Mouse (Mus musculus): ENCODE results near the gene Smim26. TPM values are rescaled to one million over a fixed set of nuclear protein-coding genes. Genes with fewer than 3 reads are reported as not detected.

Smim26 gene
- polyA plus RNA-seq, 1 experiment from 2014 or later, result 38.4 TPM

DNA sequence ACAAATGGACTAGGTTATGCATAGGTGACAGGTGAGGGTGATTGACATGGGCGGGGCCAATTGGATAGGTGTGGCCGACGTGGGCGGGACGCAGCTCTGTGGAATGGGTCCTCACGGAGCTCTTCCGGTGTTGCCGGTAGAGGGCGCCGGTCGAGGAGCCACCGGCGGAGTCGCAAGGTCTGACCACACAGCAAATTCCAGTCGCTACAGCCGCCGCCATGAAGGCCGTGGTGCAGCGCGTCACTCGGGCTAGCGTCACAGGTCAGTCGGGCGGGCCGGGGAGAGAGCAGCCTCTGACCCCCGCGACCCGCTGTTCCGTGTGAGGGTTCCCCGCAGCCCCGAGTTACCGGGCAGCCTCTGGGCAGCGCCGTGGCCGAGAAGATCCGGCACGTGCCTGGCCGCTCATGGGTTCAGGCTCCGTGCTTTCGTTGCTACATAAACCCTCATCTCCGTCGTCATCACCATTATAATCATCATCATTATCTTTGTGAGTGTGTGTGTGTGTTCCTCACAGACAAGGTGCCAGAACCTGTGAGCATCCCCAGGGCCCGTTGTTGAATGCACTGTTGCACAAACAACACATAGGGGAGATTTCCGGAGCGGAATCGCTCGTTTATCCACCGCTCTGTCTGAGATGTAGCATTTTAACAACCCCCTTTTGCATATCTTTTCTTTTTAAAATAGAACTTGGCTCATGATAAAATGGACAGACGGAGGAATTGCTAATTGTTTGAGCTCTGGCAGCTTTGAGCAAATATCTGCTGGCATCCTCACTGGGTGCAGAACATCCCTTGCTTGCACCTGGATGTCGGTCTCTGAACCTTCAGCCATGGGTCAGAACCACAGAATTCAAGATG is 6.2 kb downstream of the Smim26 start, which contains the start of gene Dtd1:
Dtd1 (plus strand) TSS at position 67 of the 857 bp plus-strand sequence.
- ATAC-seq (ENCODE audit: low FRiP score, low read depth), result peak; percentile 95
- 0 out of 2 replicates have a peak within 1 kb of the TSS, but pooled peaks have one; percentile 20 for H3K27ac ChIP-seq (replicated peaks)

DNA sequence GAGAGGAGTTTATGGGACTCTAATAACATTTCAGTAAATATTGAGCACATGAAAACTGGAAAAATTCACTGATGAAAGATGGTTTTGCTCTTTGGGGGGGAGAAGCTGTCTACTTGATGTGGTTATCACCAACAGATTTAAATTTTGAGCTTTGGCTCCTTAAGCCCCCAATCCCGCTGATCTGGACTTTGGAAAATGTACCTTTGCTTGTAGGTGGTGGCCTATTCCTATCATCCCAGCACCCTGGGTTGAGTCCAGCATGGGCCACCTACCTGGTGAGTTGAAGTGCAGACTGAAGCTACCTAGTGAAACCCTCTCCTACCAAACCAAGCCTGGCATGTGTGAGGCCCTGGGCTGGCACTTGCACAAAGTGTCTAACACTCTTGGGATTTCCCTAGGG is 7.7 kb downstream of the Smim26 start:
- Histone ChIP-seq H3K9ac (replicated peaks) (no peak overlapping the region), H3K4me3 (no peak overlapping the region), H3K36me3 (no peaks in the 10 kb centered on the region), H3K27ac (replicated peaks) (no peak overlapping the region), H3K27me3 (no peaks in the 10 kb centered on the region), H3K4me2 (replicated peaks) (no peak overlapping the region), H3K4me1 (no peaks in the 10 kb centered on the region), H3K9me3 (no peaks in the 10 kb centered on the region)
- ATAC-seq (ENCODE audit: low FRiP score, low read depth), result no peak
- WGBS, result 94% methylated on average over 1 of the region's 1 CpGs

More for the DNA sequence above, 6.2 kb downstream of the Smim26 start, which contains the start of gene Dtd1:
- no peaks in the 10 kb centered on the region for H3K36me3 ChIP-seq
- 2% methylated on average over 50 of the region's 50 CpGs for WGBS
- no peaks in the 10 kb centered on the region for H3K27me3 ChIP-seq
- H3K4me2 ChIP-seq (replicated peaks), result peak within 1 kb of the TSS; percentile 65
- peak within 1 kb of the TSS; percentile 70 for H3K9ac ChIP-seq (replicated peaks)
- H3K9me3 ChIP-seq, result no peaks in the 10 kb centered on the region
- H3K4me1 ChIP-seq, result no peaks in the 10 kb centered on the region
- H3K4me3 ChIP-seq, result peak within 1 kb of the TSS; percentile 65

DNA sequence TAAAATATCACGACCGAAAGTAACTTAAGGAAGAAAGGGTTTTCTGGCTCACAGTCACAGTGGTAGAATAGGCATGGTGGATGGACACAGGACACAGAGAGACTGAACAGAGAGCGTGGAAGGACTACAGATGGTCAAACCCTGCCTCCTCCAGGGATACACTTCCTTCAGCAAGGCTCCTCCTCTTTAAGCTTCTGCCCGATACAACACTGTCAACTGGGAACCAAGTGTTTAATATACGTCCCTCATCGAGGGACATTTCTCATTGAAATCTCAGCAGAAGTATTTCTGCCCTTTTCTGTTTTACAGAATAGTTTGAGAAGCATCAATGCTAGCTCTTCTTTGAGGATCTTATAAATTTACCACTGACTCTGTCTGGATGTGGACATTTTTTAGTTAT is 20.1 kb downstream of the Smim26 start:
- H3K4me3 ChIP-seq, result no peak overlapping the region
- H3K9ac ChIP-seq (replicated peaks), result no peak overlapping the region
- no peak overlapping the region for H3K27ac ChIP-seq (replicated peaks)
- H3K36me3 ChIP-seq, result no peaks in the 10 kb centered on the region
- H3K27me3 ChIP-seq, result no peaks in the 10 kb centered on the region
- H3K9me3 ChIP-seq, result no peaks in the 10 kb centered on the region
- H3K4me2 ChIP-seq (replicated peaks), result no peak overlapping the region
- no peaks in the 10 kb centered on the region for H3K4me1 ChIP-seq
- WGBS, result 94% methylated on average over 6 of the region's 6 CpGs
- no peak for ATAC-seq (ENCODE audit: low FRiP score, low read depth)

DNA sequence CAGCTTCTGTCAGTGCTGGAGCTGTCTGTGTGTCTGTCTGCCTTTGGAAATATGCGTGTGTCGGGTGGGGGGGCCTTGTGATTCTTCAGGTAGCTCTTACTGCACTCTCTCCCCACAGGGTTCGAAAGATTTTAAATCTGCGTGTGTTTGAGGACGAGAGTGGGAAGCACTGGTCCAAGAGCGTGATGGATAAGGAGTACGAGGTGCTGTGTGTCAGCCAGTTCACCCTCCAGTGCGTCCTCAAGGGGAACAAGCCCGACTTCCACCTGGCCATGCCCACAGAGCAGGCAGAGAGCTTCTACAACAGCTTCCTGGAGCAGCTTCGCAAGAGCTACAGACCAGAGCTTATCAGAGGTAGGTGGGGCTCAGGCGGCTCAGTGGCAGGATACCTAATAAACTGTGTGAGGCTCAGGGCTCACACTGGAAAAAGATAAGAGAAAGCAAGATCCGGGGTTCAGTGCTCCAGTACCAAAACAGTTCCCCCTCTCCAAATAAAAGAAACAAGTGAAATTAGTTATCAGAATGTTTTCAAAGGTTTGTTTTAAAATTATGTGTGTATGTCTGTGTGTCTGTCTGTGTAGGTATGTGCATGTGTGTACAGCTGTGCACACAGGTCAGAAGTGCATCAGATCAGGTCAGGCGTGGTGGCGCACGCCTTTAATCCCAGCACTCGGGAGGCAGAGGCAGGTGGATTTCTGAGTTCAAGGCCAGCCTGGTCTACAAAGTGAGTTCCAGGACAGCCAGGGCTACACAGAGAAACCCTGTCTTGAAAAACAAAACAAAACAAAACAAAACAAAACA is 23.4 kb downstream of the Smim26 start:
- Histone ChIP-seq H3K36me3 (no peaks in the 10 kb centered on the region), H3K9ac (replicated peaks) (no peak overlapping the region), H3K27ac (replicated peaks) (no peak overlapping the region), H3K9me3 (no peaks in the 10 kb centered on the region), H3K4me3 (no peak overlapping the region), H3K4me1 (no peaks in the 10 kb centered on the region), H3K4me2 (replicated peaks) (no peak overlapping the region), H3K27me3 (no peaks in the 10 kb centered on the region)
- ATAC-seq (ENCODE audit: low FRiP score, low read depth), result no peak
- WGBS, result 92% methylated on average over 16 of the region's 16 CpGs

DNA sequence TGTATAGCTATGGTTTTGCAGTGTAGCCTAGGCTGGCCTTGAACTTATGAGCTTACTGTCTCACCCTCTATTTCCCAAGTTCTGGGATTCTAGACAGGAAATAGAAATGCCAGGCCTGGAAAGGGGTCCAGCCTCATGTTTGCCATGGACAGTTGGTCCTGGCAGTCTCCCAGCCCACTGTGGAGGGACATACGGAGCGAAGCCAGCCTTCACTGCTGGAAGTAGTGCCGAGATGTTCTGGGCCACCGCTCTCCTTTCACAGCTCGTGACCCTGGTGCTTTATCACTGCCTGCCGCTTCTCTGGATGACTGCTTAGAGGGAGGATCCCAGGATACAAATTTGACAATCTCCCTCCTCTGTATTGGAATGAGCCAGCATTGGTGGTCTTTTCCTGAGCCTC is 27.6 kb downstream of the Smim26 start:
- Histone ChIP-seq H3K4me3 (no peak overlapping the region), H3K4me2 (replicated peaks) (no peak overlapping the region), H3K4me1 (no peaks in the 10 kb centered on the region), H3K36me3 (no peaks in the 10 kb centered on the region; the same call in 1 of the 2 replicates), H3K27ac (replicated peaks) (no peak overlapping the region), H3K27me3 (no peaks in the 10 kb centered on the region), H3K9ac (replicated peaks) (no peak overlapping the region), H3K9me3 (no peaks in the 10 kb centered on the region)
- WGBS, result 36% methylated on average over 6 of the region's 6 CpGs
- no peak for ATAC-seq (ENCODE audit: low FRiP score, low read depth)

DNA sequence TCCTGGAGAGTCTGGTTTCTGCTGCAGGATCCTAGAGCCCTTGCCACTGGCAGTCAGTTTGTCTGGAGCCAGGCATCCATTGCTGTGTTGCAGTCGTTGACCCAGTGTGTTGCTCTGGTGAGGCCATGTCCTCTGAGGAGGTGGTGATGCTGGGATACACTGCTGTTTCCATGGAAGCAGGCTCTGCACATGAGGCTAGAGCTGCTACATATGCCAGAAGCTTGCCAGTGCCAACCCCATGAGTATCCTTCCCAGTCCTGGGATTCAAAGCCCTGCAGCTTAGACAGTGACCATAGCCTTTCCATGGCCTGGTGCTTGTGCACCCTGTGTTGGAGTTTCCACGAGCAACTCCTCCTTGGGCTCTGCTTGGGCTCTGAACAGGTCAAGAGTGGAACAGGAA is 39.7 kb downstream of the Smim26 start:
- Histone ChIP-seq H3K4me2 (replicated peaks) (no peak overlapping the region), H3K27ac (replicated peaks) (no peak overlapping the region), H3K4me3 (no peak overlapping the region), H3K4me1 (no peaks in the 10 kb centered on the region), H3K36me3 (no peaks in the 10 kb centered on the region), H3K9me3 (no peaks in the 10 kb centered on the region), H3K27me3 (no peaks in the 10 kb centered on the region), H3K9ac (replicated peaks) (no peak overlapping the region)
- ATAC-seq (ENCODE audit: low FRiP score, low read depth), result no peak
- WGBS, result 85% methylated on average over 2 of the region's 2 CpGs

DNA sequence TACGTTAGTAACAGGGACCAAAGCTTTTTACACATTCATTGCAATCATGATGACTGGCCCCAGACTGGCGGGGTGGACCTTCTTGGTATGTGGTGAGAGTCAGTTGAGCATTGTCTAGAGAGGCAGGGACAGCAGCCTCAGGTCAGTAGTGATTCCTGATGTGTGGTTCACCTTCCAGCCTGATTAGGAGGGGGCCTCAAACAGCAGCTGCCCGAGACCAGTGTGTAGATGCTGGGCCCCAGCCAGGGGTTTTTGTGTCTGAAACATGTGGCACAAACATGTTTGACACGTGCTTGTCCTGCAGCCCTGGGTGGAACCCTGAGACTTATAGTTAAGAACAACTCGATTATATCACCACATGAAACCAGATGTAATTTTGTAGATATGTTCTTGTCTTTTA is 40.4 kb downstream of the Smim26 start:
- Histone ChIP-seq H3K36me3 (no peaks in the 10 kb centered on the region), H3K27ac (replicated peaks) (no peak overlapping the region), H3K4me2 (replicated peaks) (no peak overlapping the region), H3K4me1 (no peaks in the 10 kb centered on the region), H3K4me3 (no peak overlapping the region), H3K9ac (replicated peaks) (no peak overlapping the region), H3K27me3 (no peaks in the 10 kb centered on the region), H3K9me3 (no peaks in the 10 kb centered on the region)
- ATAC-seq (ENCODE audit: low FRiP score, low read depth), result no peak
- 82% methylated on average over 5 of the region's 5 CpGs for WGBS

DNA sequence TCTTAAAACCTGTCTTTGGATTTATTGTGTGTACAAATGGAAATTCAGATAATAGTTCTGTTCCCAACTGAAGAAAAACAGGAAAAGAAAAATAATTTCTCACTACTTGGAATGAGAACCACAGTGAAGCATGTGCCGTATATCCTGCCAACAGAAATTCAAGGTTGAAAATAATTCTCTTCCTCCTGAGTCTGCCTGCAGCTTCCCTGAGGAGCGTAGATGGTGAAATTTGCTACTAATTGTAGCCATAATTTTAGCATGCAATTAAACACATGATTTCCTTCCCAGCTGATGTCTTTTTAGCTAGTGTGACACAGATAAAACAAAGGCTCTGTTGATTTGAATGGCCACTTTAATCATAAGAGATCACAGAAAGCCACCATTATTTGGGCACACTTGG is 40.9 kb downstream of the Smim26 start:
- no peak overlapping the region for H3K4me2 ChIP-seq (replicated peaks)
- H3K27ac ChIP-seq (replicated peaks), result no peak overlapping the region
- no peaks in the 10 kb centered on the region for H3K9me3 ChIP-seq
- no peaks in the 10 kb centered on the region for H3K4me1 ChIP-seq
- H3K36me3 ChIP-seq, result no peaks in the 10 kb centered on the region
- no peak overlapping the region for H3K9ac ChIP-seq (replicated peaks)
- H3K27me3 ChIP-seq, result no peaks in the 10 kb centered on the region
- no peak overlapping the region for H3K4me3 ChIP-seq
- 88% methylated on average over 2 of the region's 2 CpGs for WGBS
- ATAC-seq (ENCODE audit: low FRiP score, low read depth), result no peak

DNA sequence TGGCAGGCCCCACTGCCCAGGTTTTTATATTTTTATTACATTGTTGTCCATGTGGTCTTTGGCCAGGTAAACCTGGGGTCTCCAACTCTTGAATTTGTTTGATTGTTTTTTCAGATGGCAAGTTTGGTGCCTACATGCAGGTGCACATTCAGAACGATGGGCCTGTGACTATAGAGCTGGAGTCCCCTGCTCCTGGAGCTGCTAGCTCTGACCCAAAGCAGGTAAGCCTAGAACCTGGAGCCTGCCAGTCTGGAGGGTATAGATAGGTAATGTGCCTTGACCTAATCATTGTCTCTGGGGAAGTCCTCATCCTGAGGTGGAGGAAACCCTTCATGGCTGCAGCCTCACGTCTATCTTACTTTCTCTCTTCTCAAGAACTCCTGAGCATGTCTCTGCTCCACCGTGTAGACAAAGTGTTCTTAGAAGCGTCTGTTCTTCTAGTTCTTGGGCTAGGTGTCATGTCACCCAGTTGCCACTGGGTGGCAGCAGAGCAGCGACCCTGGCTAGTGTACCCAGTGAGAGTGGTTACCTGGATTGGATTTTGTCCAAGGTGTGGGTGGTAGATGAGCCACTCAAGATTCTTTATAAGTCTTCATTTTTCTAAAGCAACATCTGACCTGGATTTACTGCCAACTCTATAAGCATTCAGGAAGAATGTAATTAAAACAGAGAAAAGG is 41.9 kb downstream of the Smim26 start:
- WGBS, result 27% methylated on average over 5 of the region's 5 CpGs
- no peak overlapping the region for H3K4me3 ChIP-seq
- H3K9me3 ChIP-seq, result no peaks in the 10 kb centered on the region
- H3K27me3 ChIP-seq, result no peaks in the 10 kb centered on the region
- no peak overlapping the region for H3K4me2 ChIP-seq (replicated peaks)
- H3K9ac ChIP-seq (replicated peaks), result no peak overlapping the region
- H3K4me1 ChIP-seq, result peaks cover 5% of the 10 kb centered on the region; the same call in 1 of the 2 replicates
- no peak overlapping the region for H3K27ac ChIP-seq (replicated peaks)
- peak; percentile 74 for ATAC-seq (ENCODE audit: low FRiP score, low read depth)
- H3K36me3 ChIP-seq, result no peaks in the 10 kb centered on the region

DNA sequence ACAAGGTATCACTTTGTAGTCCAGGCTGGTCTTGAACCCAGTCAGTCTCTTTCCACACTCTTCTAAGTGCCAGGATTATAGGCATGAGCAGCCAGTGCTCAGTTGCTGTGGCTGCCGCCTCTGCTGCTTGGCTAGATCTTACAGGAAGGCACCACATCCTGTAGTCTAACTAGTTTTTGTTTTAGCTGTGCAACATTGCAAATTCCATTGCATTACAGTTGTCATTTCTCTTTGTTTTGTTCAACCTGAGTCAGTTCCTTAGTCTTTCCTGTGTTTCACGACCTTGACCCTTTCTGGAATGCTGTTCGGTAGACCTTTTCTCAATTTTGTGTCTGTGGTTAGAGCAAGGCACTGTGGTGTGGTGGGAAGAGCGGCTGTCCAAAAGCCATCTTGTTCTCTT is 43.4 kb downstream of the Smim26 start:
- 87% methylated on average over 4 of the region's 4 CpGs for WGBS
- H3K4me1 ChIP-seq, result peaks cover 5% of the 10 kb centered on the region; the same call in 1 of the 2 replicates
- no peaks in the 10 kb centered on the region for H3K27me3 ChIP-seq
- H3K4me3 ChIP-seq, result no peak overlapping the region
- no peak for ATAC-seq (ENCODE audit: low FRiP score, low read depth)
- H3K9me3 ChIP-seq, result no peaks in the 10 kb centered on the region
- no peak overlapping the region for H3K9ac ChIP-seq (replicated peaks)
- H3K36me3 ChIP-seq, result no peaks in the 10 kb centered on the region
- H3K27ac ChIP-seq (replicated peaks), result no peak overlapping the region
- H3K4me2 ChIP-seq (replicated peaks), result no peak overlapping the region

DNA sequence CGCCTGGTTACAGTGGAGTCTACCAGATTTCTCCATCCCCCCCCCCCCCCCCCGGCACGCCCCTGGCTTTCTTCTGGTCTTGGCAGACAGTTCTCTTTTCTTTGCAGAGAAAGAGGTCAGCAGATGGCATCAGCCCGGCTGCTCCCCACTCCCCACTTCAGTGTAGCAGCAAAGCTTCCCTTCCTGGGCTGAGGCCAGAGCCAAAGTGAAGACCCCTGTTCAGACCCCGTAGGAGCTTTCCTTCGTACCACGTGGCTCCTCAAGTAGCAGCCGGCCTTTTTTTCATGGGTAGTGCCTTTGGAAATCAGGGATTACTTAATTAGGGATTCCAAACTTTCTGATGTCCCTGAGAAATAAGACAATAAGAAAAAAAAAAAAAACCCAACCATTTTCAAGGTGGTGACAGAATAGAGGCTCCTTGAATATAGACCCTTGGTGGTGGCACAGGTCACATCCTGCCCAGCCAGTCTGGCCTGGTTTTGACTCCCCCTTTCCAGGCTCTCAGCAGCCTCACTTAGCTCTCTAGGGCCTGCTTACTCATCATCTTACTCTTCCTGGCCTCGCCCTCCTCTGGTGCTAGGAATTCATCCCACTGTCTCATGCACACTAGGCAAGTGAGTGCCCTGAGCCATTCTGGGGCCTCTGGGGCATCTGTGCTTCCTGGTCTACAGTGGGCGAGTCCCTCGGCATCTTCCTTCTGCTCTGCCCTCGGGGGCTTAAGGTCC is 44.0 kb downstream of the Smim26 start:
- no peaks in the 10 kb centered on the region for H3K9me3 ChIP-seq
- H3K4me3 ChIP-seq, result no peak overlapping the region
- H3K9ac ChIP-seq (replicated peaks), result no peak overlapping the region
- 81% methylated on average over 12 of the region's 12 CpGs for whole genome bisulfite sequencing
- H3K4me1 ChIP-seq, result peaks cover 5% of the 10 kb centered on the region; the same call in 1 of the 2 replicates
- no peak for ATAC-seq (ENCODE audit: low FRiP score, low read depth)
- H3K27me3 ChIP-seq, result no peaks in the 10 kb centered on the region
- no peak overlapping the region for H3K27ac ChIP-seq (replicated peaks)
- H3K4me2 ChIP-seq (replicated peaks), result no peak overlapping the region
- no peaks in the 10 kb centered on the region for H3K36me3 ChIP-seq
